Mouse (Mus musculus): Measurements from ENCODE around the gene Arhgap28.
A peak's percentile ranks its signal among the peaks of the same experiment; 100 is the strongest.

Gene Arhgap28

GRCm38 (mm10) chr17:68003741-68004560 lies at the start of gene Arhgap28:
Gene Arhgap28 (minus strand): TSS chr17:68004120.
- DNase-seq, result peak; percentile 69 to 70

- DNase-seq, result no peak
Measured at GRCm38 (mm10) chr17:68046341-68046675, 42.4 kb upstream of the Arhgap28 start.

GRCm38 (mm10) chr17:68045655-68046340 lies 41.9 kb upstream of the Arhgap28 start:
- DNase-seq, result no peak

GRCm38 (mm10) chr17:68042377-68042776 lies 38.5 kb upstream of the Arhgap28 start:
- no peak for DNase-seq

- DNase-seq, result no peak
Measured at GRCm38 (mm10) chr17:68037011-68037410, 33.1 kb upstream of the Arhgap28 start.

GRCm38 (mm10) chr17:68029495-68029894 lies 25.6 kb upstream of the Arhgap28 start:
- DNase-seq, result no peak

- DNase-seq, result no peak
Measured at GRCm38 (mm10) chr17:68028519-68028918, 24.6 kb upstream of the Arhgap28 start.

GRCm38 (mm10) chr17:68024327-68024726 lies 20.4 kb upstream of the Arhgap28 start:
- no peak for DNase-seq

GRCm38 (mm10) chr17:68019466-68020065 lies 15.6 kb upstream of the Arhgap28 start:
- DNase-seq, result no peak

GRCm38 (mm10) chr17:68017095-68017494 lies 13.2 kb upstream of the Arhgap28 start:
- DNase-seq, result no peak

- no peak for DNase-seq
Measured at GRCm38 (mm10) chr17:68011606-68012005, 7.7 kb upstream of the Arhgap28 start.

- DNase-seq, result no peak
Measured at GRCm38 (mm10) chr17:68010041-68010440, 6.1 kb upstream of the Arhgap28 start.

- DNase-seq, result no peak
Measured at GRCm38 (mm10) chr17:68004581-68005330, 836 bp upstream of the Arhgap28 start.

- DNase-seq, result peak in 1 of 2 experiments; percentile 19
Measured at GRCm38 (mm10) chr17:68002608-68003595, 1.0 kb downstream of the Arhgap28 start.

GRCm38 (mm10) chr17:67999801-68000200 lies 4.1 kb downstream of the Arhgap28 start:
- DNase-seq, result no peak

- no peak for DNase-seq
Measured at GRCm38 (mm10) chr17:67996769-67997155, 7.2 kb downstream of the Arhgap28 start.

- no peak for DNase-seq
Measured at GRCm38 (mm10) chr17:67996097-67996768, 7.7 kb downstream of the Arhgap28 start.

- DNase-seq, result no peak
Measured at GRCm38 (mm10) chr17:67995277-67995819, 8.6 kb downstream of the Arhgap28 start.

- no peak for DNase-seq
Measured at GRCm38 (mm10) chr17:67994861-67995260, 9.1 kb downstream of the Arhgap28 start.

- DNase-seq, result no peak
Measured at GRCm38 (mm10) chr17:67993371-67994045, 10.4 kb downstream of the Arhgap28 start.

All from cerebellum, postnatal 14 days (tissue).